Mouse (Mus musculus) gastrocnemius, postnatal 25 days (tissue): Measurements from ENCODE around the gene Rspo1. TPM values are rescaled to one million over a fixed set of nuclear protein-coding genes. Genes with fewer than 3 reads are reported as not detected.
A peak's percentile ranks its signal among the peaks of the same experiment; 100 is the strongest.
"Not testable (repeated sequence)": the region's sequence is repeated elsewhere in the genome, so short reads cannot be mapped to it uniquely, and the experiment has no call there.

Source experiments
- DNase-seq: peaks from one replicate; pipeline ENCODE4 v3.0.0; 2022
- long read RNA-seq, 2 experiments: library from polyadenylated mRNA; stranded (forward); transcript quantifications; one replicate each; pipeline ENCODE4 v2.0.0; 2021
- total RNA-seq, 2 experiments: library from RNA; stranded (reverse); gene quantifications; 1 replicate in 1 of 2; 2 replicates in 1 of 2; pipeline ENCODE4 v1.2.3; 2021

The Rspo1 gene
- total RNA-seq, result under 1 TPM; 0.41 to 0.72 TPM
- long read RNA-seq, experiment 1, partial matches to known transcripts, result 0 of 2 reads
- long read RNA-seq, experiment 1, other reads (novel, unspliced or antisense), result 0 of 2 reads
- long read RNA-seq, experiment 2, partial matches to known transcripts, result 0 of 1 reads
- long read RNA-seq, experiment 2, other reads (novel, unspliced or antisense), result 0 of 1 reads

GRCm38 (mm10) chr4:124985671-124986602, at the start of gene Rspo1:
Gene Rspo1, plus strand, starts transcription at chr4:124986430.
- DNase-seq, result no peak

GRCm38 (mm10) chr4:124936613-124937471, 49.4 kb upstream of the Rspo1 start, which contains the start of gene 9930104L06Rik:
Gene 9930104L06Rik, plus strand, starts transcription at chr4:124937048.
- DNase-seq, result peak; percentile 92

- DNase-seq, result not testable (repeated sequence)
Observed at GRCm38 (mm10) chr4:124939211-124939610, 47.0 kb upstream of the Rspo1 start, which contains the start of gene Cdca8. Gene Cdca8, minus strand, starts transcription at chr4:124939311.

GRCm38 (mm10) chr4:124943022-124943421, 43.2 kb upstream of the Rspo1 start:
- DNase-seq, result peak; percentile 30

GRCm38 (mm10) chr4:124943781-124944180, 42.4 kb upstream of the Rspo1 start:
- DNase-seq, result no peak

- no peak for DNase-seq
Observed at GRCm38 (mm10) chr4:124944961-124945360, 41.3 kb upstream of the Rspo1 start.

- no peak for DNase-seq
Observed at GRCm38 (mm10) chr4:124949488-124949887, 36.7 kb upstream of the Rspo1 start.

- DNase-seq, result no peak
Observed at GRCm38 (mm10) chr4:124950181-124951035, 35.8 kb upstream of the Rspo1 start.

- peak; percentile 28 for DNase-seq
Observed at GRCm38 (mm10) chr4:124951036-124951433, 35.2 kb upstream of the Rspo1 start.

- peak; percentile 11 for DNase-seq
Observed at GRCm38 (mm10) chr4:124953546-124953945, 32.7 kb upstream of the Rspo1 start.

- DNase-seq, result no peak
Observed at GRCm38 (mm10) chr4:124957284-124957683, 28.9 kb upstream of the Rspo1 start.

- DNase-seq, result peak; percentile 39
Observed at GRCm38 (mm10) chr4:124959062-124959461, 27.2 kb upstream of the Rspo1 start.

- no peak for DNase-seq
Observed at GRCm38 (mm10) chr4:124960940-124961339, 25.3 kb upstream of the Rspo1 start.

GRCm38 (mm10) chr4:124962576-124962975, 23.7 kb upstream of the Rspo1 start:
- no peak for DNase-seq

- no peak for DNase-seq
Observed at GRCm38 (mm10) chr4:124964912-124965599, 21.2 kb upstream of the Rspo1 start.

GRCm38 (mm10) chr4:124968711-124969110, 17.5 kb upstream of the Rspo1 start:
- no peak for DNase-seq

GRCm38 (mm10) chr4:124969219-124969848, 16.9 kb upstream of the Rspo1 start:
- DNase-seq, result no peak

- no peak for DNase-seq
Observed at GRCm38 (mm10) chr4:124970194-124970593, 16.0 kb upstream of the Rspo1 start.

GRCm38 (mm10) chr4:124970677-124971076, 15.6 kb upstream of the Rspo1 start:
- DNase-seq, result no peak

- DNase-seq, result no peak
Observed at GRCm38 (mm10) chr4:124971094-124971493, 15.1 kb upstream of the Rspo1 start.
